Mouse (Mus musculus) CH12.LX (cell line): ENCODE results near the gene Gypa. TPM values are rescaled to one million over a fixed set of nuclear protein-coding genes. Genes with fewer than 3 reads are reported as not detected.

ENCODE experiments used
- DNase-seq: peaks from one replicate; pipeline ENCODE4 v3.0.0-alpha.2; 2013; ENCODE audit errors: extremely low read depth
- H3K27ac ChIP-seq: 2 replicates; pipeline ENCODE4 v1.5.1; 2012; ENCODE audit warnings: low read depth, mild to moderate bottlenecking, control low read depth, moderate library complexity; ENCODE audit not compliant: insufficient read depth
- H3K27me3 ChIP-seq: replicated peaks from 2 replicates; pipeline ENCODE3; 2012; ENCODE audit warnings: inconsistent platforms
- H3K36me3 ChIP-seq, 2 experiments: replicated peaks in 1 of 2; 2 replicates each; pipeline versions ENCODE3 to v1.6.1; 2012; ENCODE audit warnings: inconsistent platforms in 1 of 2, low read length in 1 of 2, mild to moderate bottlenecking in 1 of 2, mixed read lengths in 1 of 2, moderate library complexity in 1 of 2; ENCODE audit not compliant: control insufficient read depth in 1 of 2, insufficient read depth in 1 of 2
- H3K4me1 ChIP-seq, 2 experiments: 2 replicates each; pipeline ENCODE4 v1.6.1; 2012; ENCODE audit warnings: inconsistent platforms in 1 of 2, moderate library complexity in 1 of 2; ENCODE audit not compliant: insufficient read depth in 2 of 2, control insufficient read depth in 1 of 2
- H3K4me2 ChIP-seq: 2 replicates; pipeline ENCODE4 v1.6.1; 2012; ENCODE audit warnings: low read depth, mild to moderate bottlenecking, control low read depth; ENCODE audit not compliant: poor library complexity, insufficient read depth, severe bottlenecking
- H3K4me3 ChIP-seq, 3 experiments: fragments of 150-350 bp in 1 of 3; sonication (generic) in 1 of 3; replicated peaks in 1 of 3; 2 replicates each; pipeline versions ENCODE3 to v1.5.1; 2011 to 2012; ENCODE audit warnings: low read depth in 2 of 3, low read length in 2 of 3, mild to moderate bottlenecking in 2 of 3, moderate library complexity in 2 of 3, control low read depth in 1 of 3, improper control_type of control experiment in 1 of 3, inconsistent platforms in 1 of 3, mixed read lengths in 1 of 3; ENCODE audit not compliant: poor library complexity in 1 of 3
- H3K79me2 ChIP-seq: replicated peaks from 2 replicates; pipeline ENCODE4 v1.6.1; 2012; ENCODE audit warnings: mild to moderate bottlenecking, moderate library complexity; ENCODE audit not compliant: control insufficient read depth, poor library complexity, insufficient read depth, severe bottlenecking; ENCODE audit errors: extremely low read depth
- H3K9ac ChIP-seq: 2 replicates; pipeline ENCODE4 v1.6.1; 2012; ENCODE audit warnings: low read depth, mild to moderate bottlenecking, control low read depth, moderate library complexity; ENCODE audit not compliant: insufficient read depth
- H3K9me3 ChIP-seq: replicated peaks from 2 replicates; pipeline ENCODE3; 2012; ENCODE audit warnings: low read length, inconsistent platforms, mixed read lengths
- BHLHE40 ChIP-seq: IDR thresholded peaks from 2 replicates; pipeline ENCODE4 v1.6.1; 2011; ENCODE audit warnings: mild to moderate bottlenecking, low read depth, low read length, improper control_type of control experiment
- CHD1 ChIP-seq: IDR thresholded peaks from 2 replicates; pipeline ENCODE4 v1.6.1; 2012; ENCODE audit warnings: low read depth, low read length, improper control_type of control experiment, inconsistent platforms
- E2F4 ChIP-seq: IDR thresholded peaks from 2 replicates; pipeline ENCODE4 v1.6.1; 2011; ENCODE audit warnings: low read depth, low read length, improper control_type of control experiment; ENCODE audit not compliant: insufficient replicate concordance
- ELF1 ChIP-seq: IDR thresholded peaks from 2 replicates; pipeline ENCODE4 v1.6.1; 2014; ENCODE audit warnings: low read depth, mild to moderate bottlenecking, inconsistent platforms, low read length, improper control_type of control experiment
- EP300 ChIP-seq: IDR thresholded peaks from 2 replicates; pipeline ENCODE4 v1.6.1; 2011; ENCODE audit warnings: low read length, improper control_type of control experiment
- ETS1 ChIP-seq: conservative IDR thresholded peaks from 2 replicates; pipeline ENCODE4 v1.6.1; 2012; ENCODE audit warnings: low read depth, mild to moderate bottlenecking, inconsistent platforms, low read length, improper control_type of control experiment, moderate library complexity
- GABPA ChIP-seq: IDR thresholded peaks from 2 replicates; pipeline ENCODE4 v1.6.1; 2012; ENCODE audit warnings: low read depth, low read length, improper control_type of control experiment, inconsistent platforms; ENCODE audit not compliant: insufficient replicate concordance
- IRF4 ChIP-seq: IDR thresholded peaks from 2 replicates; pipeline ENCODE4 v1.6.1; 2014; ENCODE audit warnings: low read depth, mild to moderate bottlenecking, inconsistent platforms, low read length, improper control_type of control experiment
- JUN ChIP-seq: IDR thresholded peaks from 2 replicates; pipeline ENCODE4 v1.6.1; 2011; ENCODE audit warnings: low read depth, mild to moderate bottlenecking, low read length, improper control_type of control experiment, moderate library complexity; ENCODE audit not compliant: insufficient read depth
- KAT2A ChIP-seq: IDR thresholded peaks from 2 replicates; pipeline ENCODE4 v1.6.1; 2012; ENCODE audit warnings: low read length, improper control_type of control experiment, inconsistent platforms; ENCODE audit not compliant: insufficient replicate concordance
- MAX ChIP-seq: IDR thresholded peaks from 2 replicates; pipeline ENCODE4 v1.6.1; 2011; ENCODE audit warnings: low read length, improper control_type of control experiment
- MAZ ChIP-seq: IDR thresholded peaks from 2 replicates; pipeline ENCODE4 v1.6.1; 2012; ENCODE audit warnings: low read depth, mild to moderate bottlenecking, inconsistent platforms, low read length, improper control_type of control experiment, moderate library complexity
- MEF2A ChIP-seq: IDR thresholded peaks from 2 replicates; pipeline ENCODE4 v1.6.1; 2014; ENCODE audit warnings: low read depth, mild to moderate bottlenecking, inconsistent platforms, low read length, improper control_type of control experiment, borderline replicate concordance
- MXI1 ChIP-seq: IDR thresholded peaks from 2 replicates; pipeline ENCODE4 v1.6.1; 2011; ENCODE audit warnings: mild to moderate bottlenecking, low read depth, low read length, improper control_type of control experiment
- NELFE ChIP-seq: IDR thresholded peaks from 2 replicates; pipeline ENCODE4 v1.6.1; 2011; ENCODE audit warnings: low read depth, low read length, improper control_type of control experiment
- NRF1 ChIP-seq: IDR thresholded peaks from 2 replicates; pipeline ENCODE4 v1.6.1; 2014; ENCODE audit warnings: low read depth, mild to moderate bottlenecking, inconsistent platforms, low read length, improper control_type of control experiment, moderate library complexity
- PAX5 ChIP-seq: IDR thresholded peaks from 2 replicates; pipeline ENCODE4 v1.6.1; 2012; ENCODE audit warnings: low read length, inconsistent platforms, mixed read lengths
- POLR2AphosphoS2 ChIP-seq: IDR thresholded peaks from 2 replicates; pipeline ENCODE4 v1.6.1; 2011; ENCODE audit warnings: low read depth, low read length, improper control_type of control experiment
- SIN3A ChIP-seq: IDR thresholded peaks from 2 replicates; pipeline ENCODE4 v1.6.1; 2012; ENCODE audit warnings: low read length, improper control_type of control experiment, inconsistent platforms
- SMC3 ChIP-seq: IDR thresholded peaks from 2 replicates; pipeline ENCODE4 v1.6.1; 2011; ENCODE audit warnings: low read depth, low read length, improper control_type of control experiment
- TBP ChIP-seq: conservative IDR thresholded peaks from 2 replicates; pipeline ENCODE4 v1.6.1; 2011; ENCODE audit warnings: low read depth, low read length, improper control_type of control experiment
- TCF12 ChIP-seq: IDR thresholded peaks from 2 replicates; pipeline ENCODE4 v1.6.1; 2014; ENCODE audit warnings: low read depth, mild to moderate bottlenecking, inconsistent platforms, low read length, improper control_type of control experiment
- USF1 ChIP-seq: IDR thresholded peaks from 2 replicates; pipeline ENCODE4 v1.6.1; 2014; ENCODE audit warnings: low read depth, mild to moderate bottlenecking, inconsistent platforms, low read length, improper control_type of control experiment
- USF2 ChIP-seq: conservative IDR thresholded peaks from 2 replicates; pipeline ENCODE4 v1.6.1; 2011; ENCODE audit warnings: low read depth, low read length, improper control_type of control experiment
- ZC3H11A ChIP-seq: IDR thresholded peaks from 2 replicates; pipeline ENCODE4 v1.6.1; 2012; ENCODE audit warnings: low read depth, mild to moderate bottlenecking, inconsistent platforms, low read length, improper control_type of control experiment
- ZKSCAN1 ChIP-seq: IDR thresholded peaks from 2 replicates; pipeline ENCODE4 v1.6.1; 2012; ENCODE audit warnings: low read depth, inconsistent platforms, low read length, improper control_type of control experiment, borderline replicate concordance
- ZNF384 ChIP-seq: IDR thresholded peaks from 2 replicates; pipeline ENCODE4 v1.6.1; 2012; ENCODE audit warnings: low read depth, low read length, improper control_type of control experiment, inconsistent platforms
- dilution Hi-C: fragments of 300-500 bp; cut with MboI; formaldehyde crosslinking; loops from 2 replicates; pipeline ENCODE4 v1.14.3; 2020; ENCODE audit warnings: low sequenced_read_pairs; ENCODE audit not compliant: extremely low pct_unique_long_range_greater_than_20kb, extremely low pct_ligation_motif_present
- in situ Hi-C: fragments of 300-500 bp; cut with MboI; formaldehyde crosslinking; loops from 3 replicates; pipeline ENCODE4 v1.14.3; 2019; ENCODE audit warnings: low sequenced_read_pairs, low pct_ligation_motif_present, low pct_unique_long_range_greater_than_20kb, mixed read lengths
- polyA plus RNA-seq: library from polyadenylated mRNA; unstranded; fragments of >175 nt; gene quantifications from 2 replicates; pipeline ENCODE4 v1.2.1, GENCODE M21; 2012; ENCODE audit warnings: low read depth; ENCODE audit not compliant: insufficient read length
- total RNA-seq, 2 experiments: library from RNA; depleted of rRNA; stranded (reverse); fragments of 300-350 nt in 1 of 2; fragments of >200 nt in 1 of 2; gene quantifications; 2 replicates each; pipeline ENCODE4 v1.2.3; 2012 to 2014

Gypa gene
- total and polyA plus RNA-seq, 3 experiments = not detected

GRCm38 (mm10) chr8:80451938-80452690, 41.5 kb upstream of the Gypa start:
- Histone ChIP-seq H3K9ac (no peak overlapping the region), H3K4me3 (no peak overlapping the region), H3K4me1 (no peaks in the 10 kb centered on the region), H3K27me3 (no peaks in the 10 kb centered on the region), H3K27ac (no peak overlapping the region), H3K36me3 (no peaks in the 10 kb centered on the region), H3K9me3 (no peaks in the 10 kb centered on the region)
- in situ Hi-C loops (no loop called here), dilution Hi-C loops (no loop called here)
- DNase-seq = no peak
- no peak for TF ChIP-seq NRF1
- TF ChIP-seq MXI1 = no peak
- TF ChIP-seq CHD1 = no peak
- TF ChIP-seq ZNF384 = no peak
- no peak for TF ChIP-seq NELFE
- no peak for TF ChIP-seq ZC3H11A
- no peak for TF ChIP-seq BHLHE40
- no peak for TF ChIP-seq MAX
- TF ChIP-seq, all 38 proteins: peak for 0
- H3K79me2 ChIP-seq = no peaks in the 10 kb centered on the region
- H3K4me2 ChIP-seq = no peak overlapping the region

GRCm38 (mm10) chr8:80463450-80463917, 30.1 kb upstream of the Gypa start:
- no peak overlapping the region for H3K4me2 ChIP-seq
- TF ChIP-seq TBP = no peak
- no peak for TF ChIP-seq USF1
- TF ChIP-seq MEF2A = no peak
- no peak for TF ChIP-seq ELF1
- no peak for TF ChIP-seq NRF1
- TF ChIP-seq POLR2AphosphoS2 = no peak
- TF ChIP-seq E2F4 = no peak
- TF ChIP-seq GABPA = no peak
- TF ChIP-seq KAT2A = no peak
- TF ChIP-seq SMC3 = no peak
- no peak for TF ChIP-seq TCF12
- no peak for TF ChIP-seq JUN
- TF ChIP-seq ETS1 = no peak
- TF ChIP-seq SIN3A = no peak
- no peak for TF ChIP-seq ZKSCAN1
- no peak for TF ChIP-seq PAX5
- TF ChIP-seq EP300 = no peak
- TF ChIP-seq USF2 = no peak
- no peak for TF ChIP-seq IRF4
- TF ChIP-seq MAZ = no peak
- H3K79me2 ChIP-seq = no peaks in the 10 kb centered on the region
- in situ Hi-C loops (no loop called here), dilution Hi-C loops (no loop called here)
- H3K9ac ChIP-seq = no peak overlapping the region
- no peak overlapping the region for H3K4me3 ChIP-seq
- H3K27me3 ChIP-seq = no peaks in the 10 kb centered on the region
- no peak for DNase-seq
- no peaks in the 10 kb centered on the region for H3K36me3 ChIP-seq
- H3K9me3 ChIP-seq = no peaks in the 10 kb centered on the region
- no peak overlapping the region for H3K27ac ChIP-seq
- peaks cover 3 to 6% of the 10 kb centered on the region in 2 experiments; a peak in 1 of 4 replicates for H3K4me1 ChIP-seq
